Mouse (Mus musculus) kidney, adult 8-10 months (tissue): ENCODE data around the gene Zbtb1.
A peak's percentile ranks its signal among the peaks of the same experiment; 100 is the strongest.

Experiments used
- DNase-seq, 2 experiments: peaks; one replicate each; pipeline ENCODE4 v3.0.0; 2022

Gene Zbtb1

GRCm38 (mm10) chr12:76369206-76369977, 674 bp upstream of the Zbtb1 start, which contains the start of gene Zbtb25:
Gene Zbtb25, minus strand, starts transcription at chr12:76369602.
- peak; percentile 74 to 77 for DNase-seq

- peak; percentile 67 to 70 for DNase-seq
Measured at GRCm38 (mm10) chr12:76370831-76371571, 935 bp downstream of the Zbtb1 start.

- DNase-seq = no peak
Measured at GRCm38 (mm10) chr12:76372046-76372445, 2.0 kb downstream of the Zbtb1 start.

GRCm38 (mm10) chr12:76372881-76373818, 3.1 kb downstream of the Zbtb1 start:
- DNase-seq = no peak

- DNase-seq = no peak
Measured at GRCm38 (mm10) chr12:76373991-76374390, 3.9 kb downstream of the Zbtb1 start.

GRCm38 (mm10) chr12:76374911-76375310, 4.8 kb downstream of the Zbtb1 start:
- no peak for DNase-seq

GRCm38 (mm10) chr12:76375506-76375905, 5.4 kb downstream of the Zbtb1 start:
- no peak for DNase-seq

- DNase-seq = peak in 1 of 2 experiments; percentile 17
Measured at GRCm38 (mm10) chr12:76376649-76377048, 6.6 kb downstream of the Zbtb1 start.

GRCm38 (mm10) chr12:76377059-76377458, 7.0 kb downstream of the Zbtb1 start:
- DNase-seq = no peak

- no peak for DNase-seq
Measured at GRCm38 (mm10) chr12:76377726-76378125, 7.7 kb downstream of the Zbtb1 start.

- no peak for DNase-seq
Measured at GRCm38 (mm10) chr12:76378556-76378955, 8.5 kb downstream of the Zbtb1 start.

- DNase-seq = no peak
Measured at GRCm38 (mm10) chr12:76380151-76380550, 10.1 kb downstream of the Zbtb1 start.

GRCm38 (mm10) chr12:76385342-76385741, 15.3 kb downstream of the Zbtb1 start:
- no peak for DNase-seq

- no peak for DNase-seq
Measured at GRCm38 (mm10) chr12:76388794-76389193, 18.7 kb downstream of the Zbtb1 start.

- DNase-seq = no peak
Measured at GRCm38 (mm10) chr12:76391595-76392271, 21.7 kb downstream of the Zbtb1 start.

- DNase-seq = no peak
Measured at GRCm38 (mm10) chr12:76392979-76393378, 22.9 kb downstream of the Zbtb1 start.

GRCm38 (mm10) chr12:76397281-76397680, 27.2 kb downstream of the Zbtb1 start:
- no peak for DNase-seq

GRCm38 (mm10) chr12:76401674-76402073, 31.6 kb downstream of the Zbtb1 start:
- no peak for DNase-seq

GRCm38 (mm10) chr12:76402991-76403885, 33.2 kb downstream of the Zbtb1 start:
- DNase-seq = no peak

- peak; percentile 100 for DNase-seq
Measured at GRCm38 (mm10) chr12:76403886-76404537, 33.9 kb downstream of the Zbtb1 start, which contains the start of gene Hspa2. Gene Hspa2, plus strand, starts transcription at chr12:76404176.

GRCm38 (mm10) chr12:76404836-76405182, 34.7 kb downstream of the Zbtb1 start:
- peak; percentile 10 to 14 for DNase-seq
